Mouse (Mus musculus): Measurements from ENCODE around the gene Olfr248.
"Not testable (repeated sequence)": the region's sequence is repeated elsewhere in the genome, so short reads cannot be mapped to it uniquely, and the experiment has no call there.

The Olfr248 gene

DNA sequence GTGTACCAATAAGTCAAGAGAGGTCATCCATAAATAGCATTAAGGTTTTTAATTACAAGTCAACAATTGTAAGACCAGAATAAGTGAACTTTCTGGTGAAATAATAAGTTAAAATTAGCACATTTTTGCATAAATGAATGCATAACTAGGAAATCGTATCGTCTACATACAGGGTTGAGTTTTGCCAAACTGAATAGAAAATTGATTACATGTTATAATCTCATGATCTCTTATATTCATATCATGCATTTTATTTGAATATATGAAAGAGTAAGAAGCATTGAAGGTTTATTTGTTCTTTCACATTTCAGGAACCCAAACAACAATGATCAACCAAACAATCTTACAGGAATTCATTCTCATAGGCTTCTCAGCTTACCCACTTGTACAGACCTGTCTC lies at the start of gene Olfr248:
TSS of gene Olfr248 (plus strand) at position 301 of the 400 bp plus-strand sequence.
- no peak for DNase-seq (ENCODE audit: low spot score)

- DNase-seq (ENCODE audit: low spot score): not testable (repeated sequence)
Observed at GRCm38 (mm10) chr1:174353636-174354035, 37.2 kb upstream of the Olfr248 start.

DNA sequence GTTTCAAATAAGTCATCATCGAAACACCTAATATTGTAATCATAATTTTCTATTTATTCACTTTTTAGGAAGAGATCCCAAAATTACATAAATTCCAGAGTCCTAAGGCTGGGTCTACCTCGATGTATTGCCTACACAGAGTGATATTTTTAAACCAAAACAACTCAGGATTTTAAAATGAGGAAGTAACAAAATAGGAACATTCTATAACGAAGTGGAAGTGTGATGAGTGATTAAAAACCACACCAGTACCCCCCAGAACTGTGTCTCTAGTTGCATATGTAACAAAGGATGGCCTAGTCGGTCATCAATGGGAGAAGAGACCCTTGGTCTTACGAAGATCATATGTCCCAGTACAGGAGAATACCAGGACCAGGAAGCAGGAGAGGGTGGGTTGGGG lies 36.2 kb upstream of the Olfr248 start:
- DNase-seq (ENCODE audit: low spot score): no peak

GRCm38 (mm10) chr1:174364882-174365451 lies 25.9 kb upstream of the Olfr248 start, which contains the start of gene Olfr417:
Gene Olfr417, plus strand, starts transcription at chr1:174365122.
- DNase-seq (ENCODE audit: low spot score): no peak

DNA sequence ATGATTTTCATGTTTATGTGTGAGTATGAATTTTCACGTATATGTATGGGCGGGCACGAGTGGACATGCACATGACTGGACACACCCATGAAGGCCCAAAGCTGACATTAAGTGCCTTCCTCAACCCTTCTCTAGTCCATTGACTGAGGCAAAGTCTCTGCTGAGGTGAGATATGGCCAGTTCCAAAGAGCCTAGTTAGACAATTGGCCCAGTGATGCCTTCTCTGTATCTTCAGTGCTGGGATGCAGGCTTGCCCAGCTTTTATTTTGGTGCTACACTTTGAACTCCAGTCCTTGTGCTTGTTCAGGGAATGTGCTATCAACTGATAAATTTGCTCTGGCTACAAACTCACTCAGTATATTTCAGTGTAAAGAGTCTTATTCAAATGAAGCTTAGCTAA lies 17.0 kb upstream of the Olfr248 start:
- no peak for DNase-seq (ENCODE audit: low spot score)

DNA sequence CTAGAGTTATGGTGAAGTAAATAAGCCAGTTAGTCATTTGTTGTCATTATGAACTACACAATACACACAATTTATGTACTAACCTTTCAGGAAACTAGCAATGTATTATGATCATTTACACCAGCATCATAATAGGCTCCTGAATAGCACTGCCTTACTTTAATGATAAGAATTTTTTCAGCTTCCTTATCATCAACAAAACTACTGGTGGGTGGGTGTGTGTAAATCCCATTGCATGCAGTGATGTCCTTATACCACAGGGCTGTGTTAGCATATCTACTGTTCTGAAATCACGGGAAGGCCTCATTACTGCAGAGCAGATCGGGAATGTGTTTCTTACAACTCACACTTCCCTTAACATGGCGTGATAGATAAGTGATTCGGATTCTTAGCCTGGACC lies 32.1 kb downstream of the Olfr248 start:
- no peak for DNase-seq (ENCODE audit: low spot score)

GRCm38 (mm10) chr1:174423764-174424163 lies 32.9 kb downstream of the Olfr248 start, which contains the start of gene Olfr414:
Gene Olfr414, plus strand, starts transcription at chr1:174424064.
- no peak for DNase-seq (ENCODE audit: low spot score)

- DNase-seq (ENCODE audit: low spot score): no peak
Observed at GRCm38 (mm10) chr1:174426180-174426986, 35.5 kb downstream of the Olfr248 start.

DNA sequence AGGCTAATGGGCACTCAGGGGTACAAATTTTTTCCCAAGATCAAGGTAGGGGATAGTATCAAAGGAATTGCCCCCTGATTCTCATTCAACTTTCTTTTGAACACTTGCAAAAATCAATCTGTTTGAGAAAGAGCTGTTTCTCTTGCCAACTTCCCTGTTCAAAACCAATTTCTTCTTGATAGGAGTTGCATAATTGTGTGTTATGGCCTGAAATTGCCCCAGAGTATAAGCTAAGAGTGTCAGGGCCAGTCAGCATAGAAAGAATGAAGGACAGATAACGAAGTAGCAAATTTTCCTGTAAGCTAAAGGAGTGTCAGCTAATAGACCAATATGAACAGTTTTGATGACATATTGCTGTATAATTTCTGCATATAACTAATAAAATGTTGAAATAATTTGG lies 36.6 kb downstream of the Olfr248 start:
- DNase-seq (ENCODE audit: low spot score): no peak

- DNase-seq (ENCODE audit: low spot score): no peak
Observed at GRCm38 (mm10) chr1:174428407-174428806, 37.6 kb downstream of the Olfr248 start.

DNA sequence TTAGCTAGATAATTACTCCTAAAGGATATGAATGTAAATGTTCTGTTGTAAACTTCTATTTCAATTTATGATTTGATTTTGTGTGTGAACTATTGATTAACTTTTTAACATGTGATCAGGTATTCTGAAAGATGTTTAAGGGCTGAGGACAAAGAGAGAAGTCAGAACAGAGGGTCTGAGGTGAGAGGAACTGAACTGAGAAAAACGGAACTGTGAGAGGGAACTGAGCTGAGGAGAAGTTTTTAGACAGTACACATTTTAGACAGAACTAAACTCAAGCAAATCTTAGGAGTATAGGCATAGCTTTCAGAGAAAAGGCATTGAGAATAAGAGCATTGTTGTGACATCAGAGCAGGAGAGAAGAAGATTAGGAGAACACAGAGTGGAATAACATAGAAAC lies 43.3 kb downstream of the Olfr248 start:
- no peak for DNase-seq (ENCODE audit: low spot score)
